Mouse (Mus musculus) hindlimb bud, embryonic 11.5 days (tissue): ENCODE results near the gene Gm10428.

Experiments
- DNase-seq: peaks from one replicate; pipeline ENCODE4 v3.0.0-alpha.2; 2012; ENCODE audit warnings: low read depth, low spot score; ENCODE audit errors: extremely low spot score

Gm10428 gene

DNA sequence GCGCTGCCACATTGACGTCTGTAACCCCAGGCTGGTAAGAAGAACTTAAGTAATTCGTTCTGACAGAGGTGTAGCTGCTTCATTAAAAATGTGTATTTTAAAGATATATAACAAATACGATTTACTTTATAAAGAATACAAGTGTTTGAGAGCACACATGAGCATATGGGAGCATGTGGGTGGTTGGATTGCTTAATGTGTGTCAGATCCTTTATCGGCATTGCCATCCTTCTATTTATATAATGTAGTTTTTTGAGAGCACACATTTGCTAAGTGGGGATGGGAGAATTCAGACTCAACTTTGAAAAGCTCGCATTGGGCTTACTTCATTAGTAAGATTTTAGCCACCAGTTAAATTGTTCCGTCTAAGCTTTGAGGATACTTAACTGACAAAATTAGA lies 23.6 kb downstream of the Gm10428 start:
- DNase-seq: no peak

DNA sequence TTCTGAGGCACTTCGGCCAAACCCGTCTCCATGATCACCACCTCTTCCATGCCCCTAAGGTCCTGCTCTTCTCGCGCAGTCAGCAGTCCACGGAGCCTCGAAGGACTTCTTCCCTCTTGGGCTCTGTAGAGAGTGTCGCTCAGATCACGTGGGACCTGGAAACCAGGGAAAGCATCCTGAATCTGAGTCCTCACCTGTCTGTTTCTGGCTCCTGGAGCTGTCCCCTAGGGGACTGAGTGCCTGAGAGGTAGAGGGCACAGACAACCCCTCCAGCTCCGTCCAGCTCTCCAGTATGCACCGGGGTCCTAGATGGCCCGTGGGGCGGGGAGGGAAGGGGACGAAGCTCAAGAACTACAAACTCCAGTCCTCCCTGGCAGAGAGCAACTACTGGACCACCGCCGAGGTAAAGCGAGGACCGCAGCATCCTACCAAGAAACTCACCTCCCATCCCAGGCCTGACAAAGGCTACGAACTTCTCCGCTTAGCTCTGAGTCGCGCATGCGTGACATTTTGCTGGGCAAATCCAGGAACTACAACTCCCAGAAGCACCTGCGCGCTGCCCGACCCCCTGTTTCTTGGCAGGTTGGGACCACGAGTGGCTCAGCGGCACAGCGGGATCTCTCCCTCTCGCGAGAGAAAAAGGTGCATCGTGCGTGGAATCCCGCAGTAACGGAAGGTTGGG lies 36.2 kb downstream of the Gm10428 start, which contains the start of gene Zfp286:
Gene Zfp286 (minus strand): TSS at position 528 of the 682 bp plus-strand sequence.
- peak; percentile 91 for DNase-seq

- no peak for DNase-seq
Measured at GRCm38 (mm10) chr11:62789617-62789936, 36.7 kb downstream of the Gm10428 start.
